Mouse (Mus musculus) embryonic facial prominence, embryonic 11.5 days (tissue): ENCODE measurements around the gene Tspan4. TPM values are rescaled to one million over a fixed set of nuclear protein-coding genes. Genes with fewer than 3 reads are reported as not detected.

ENCODE experiments used
- polyA plus RNA-seq: library from polyadenylated mRNA; unstranded; fragments of >200 nt; fragmentation: Nextera tagmentation; extraction: Ambion mirVana; gene quantifications from 2 replicates; pipeline ENCODE4 v1.2.1, GENCODE M21; 2014

Gene Tspan4
- polyA plus RNA-seq, 1 experiment from 2014 or later = 27.3 TPM

Other genes with a start within 250 kb of the Tspan4 start
- gene Phrf1, start 246.5 kb upstream of the Tspan4 start, polyA plus RNA-seq = 63.4 and 76.7 TPM in 2 replicates
- gene Irf7, start 208.8 kb upstream of the Tspan4 start, polyA plus RNA-seq = 0.46 and 0.66 TPM in 2 replicates
- not detected in 2 replicates for gene Cdhr5, start 198.5 kb upstream of the Tspan4 start, polyA plus RNA-seq
- gene Sct, start 196.1 kb upstream of the Tspan4 start, polyA plus RNA-seq = 4.5 and 6.7 TPM in 2 replicates
- gene Drd4, start 183.2 kb upstream of the Tspan4 start, polyA plus RNA-seq = 0.62 and 0.89 TPM in 2 replicates
- 53.9 and 60.8 TPM in 2 replicates for gene Deaf1, start 147.6 kb upstream of the Tspan4 start, polyA plus RNA-seq
- gene Tmem80, start 147.5 kb upstream of the Tspan4 start, polyA plus RNA-seq = 24.0 and 26.6 TPM in 2 replicates
- 3.4 and 3.5 TPM in 2 replicates for gene Eps8l2, start 136.4 kb upstream of the Tspan4 start, polyA plus RNA-seq
- gene Taldo1, start 83.0 kb upstream of the Tspan4 start, polyA plus RNA-seq = 340 and 364 TPM in 2 replicates
- 44.6 and 51.0 TPM in 2 replicates for gene Gatd1, start 61.1 kb upstream of the Tspan4 start, polyA plus RNA-seq
- 2.5 and 3.7 TPM in 2 replicates for gene Cend1, start 45.7 kb upstream of the Tspan4 start, polyA plus RNA-seq
- gene Slc25a22, start 37.3 kb upstream of the Tspan4 start, polyA plus RNA-seq = 27.4 and 30.4 TPM in 2 replicates
- 9.1 and 10.1 TPM in 2 replicates for gene Pidd1, start 31.2 kb upstream of the Tspan4 start, polyA plus RNA-seq
- gene Rplp2, start 27.9 kb upstream of the Tspan4 start, polyA plus RNA-seq = 1,064 and 1,069 TPM in 2 replicates
- gene Pnpla2, start 20.0 kb upstream of the Tspan4 start, polyA plus RNA-seq = 10.5 and 11.1 TPM in 2 replicates
- gene Cracr2b, start 14.1 kb upstream of the Tspan4 start, polyA plus RNA-seq = 3.5 and 4.8 TPM in 2 replicates
- gene Cd151, start 7.8 kb upstream of the Tspan4 start, polyA plus RNA-seq = 39.2 and 42.4 TPM in 2 replicates
- gene Polr2l, start 108 bp upstream of the Tspan4 start, polyA plus RNA-seq = 60.6 and 67.2 TPM in 2 replicates
- gene Chid1, start 64.6 kb downstream of the Tspan4 start, polyA plus RNA-seq = 25.8 and 28.0 TPM in 2 replicates
- gene Ap2a2, start 86.9 kb downstream of the Tspan4 start, polyA plus RNA-seq = 68.8 and 74.7 TPM in 2 replicates
- 0.08 TPM in 2 replicates for gene Muc6, start 180.1 kb downstream of the Tspan4 start, polyA plus RNA-seq
- gene Muc2, start 215.1 kb downstream of the Tspan4 start, polyA plus RNA-seq = 0.28 TPM in 1 of 2 replicates, not detected in the other